Mouse (Mus musculus) lung, embryonic 14.5 days (tissue): ENCODE results near the gene Cyp17a1. TPM values are rescaled to one million over a fixed set of nuclear protein-coding genes. Genes with fewer than 3 reads are reported as not detected.

Experiments used
- ATAC-seq: fragments of 200-750 bp; cut with Nextera tagmentation; 2 replicates; pipeline ENCODE4 v1.8.0; 2017; ENCODE audit warnings: mild to moderate bottlenecking, moderate TSS enrichment, moderate library complexity; ENCODE audit not compliant: insufficient read depth
- DNase-seq: peaks from one replicate; pipeline ENCODE4 v3.0.0-alpha.2; 2015
- H3K27ac ChIP-seq: fragments of 300-500 bp; sonication (generic); 2 replicates; pipeline ENCODE4 v1.5.1; 2014; ENCODE audit warnings: low read depth, mild to moderate bottlenecking, moderate library complexity
- H3K27me3 ChIP-seq: fragments of 300-500 bp; sonication (generic); 2 replicates; pipeline ENCODE4 v1.6.1; 2014; ENCODE audit warnings: low read length, control low read depth; ENCODE audit not compliant: insufficient read depth
- H3K36me3 ChIP-seq: fragments of 300-500 bp; sonication (generic); 2 replicates; pipeline ENCODE4 v1.6.1; 2014; ENCODE audit warnings: control low read depth; ENCODE audit not compliant: insufficient read depth
- H3K4me1 ChIP-seq: fragments of 300-500 bp; sonication (generic); 2 replicates; pipeline ENCODE4 v1.6.1; 2014; ENCODE audit warnings: antibody characterized with exemption, control low read depth; ENCODE audit not compliant: insufficient read depth
- H3K4me2 ChIP-seq: fragments of 300-500 bp; sonication (generic); 2 replicates; pipeline ENCODE4 v1.6.1; 2014; ENCODE audit warnings: mild to moderate bottlenecking
- H3K4me3 ChIP-seq: fragments of 300-500 bp; sonication (generic); 2 replicates; pipeline ENCODE4 v1.5.1; 2014; ENCODE audit warnings: low read depth, low read length
- H3K9ac ChIP-seq: fragments of 300-500 bp; sonication (generic); 2 replicates; pipeline ENCODE4 v1.6.1; 2014
- H3K9me3 ChIP-seq: fragments of 300-500 bp; sonication (generic); 2 replicates; pipeline ENCODE4 v1.6.1; 2016; ENCODE audit warnings: low read depth, low read length, control low read depth
- CTCF ChIP-seq: IDR thresholded peaks from 2 replicates; pipeline ENCODE4 v1.5.1; 2016; ENCODE audit warnings: antibody characterized with exemption, low read depth
- WGBS: fragments of 180-500 bp; shearing (Covaris S2); extraction: QIAGEN DNeasy Blood & Tissue Kit; methylation state at CpG from one replicate; pipeline ENCODE4 v1.1.7; 2014; 5-methylcytosine and 5-hydroxymethylcytosine counted together
- polyA plus RNA-seq: library from polyadenylated mRNA; unstranded; fragments of >200 nt; fragmentation: Nextera tagmentation; extraction: Ambion mirVana; gene quantifications from 2 replicates; pipeline ENCODE4 v1.2.1, GENCODE M21; 2014

Cyp17a1 gene
- polyA plus RNA-seq, 1 experiment from 2014 or later: not detected

GRCm38 (mm10) chr19:46641420-46642085 lies 31.4 kb downstream of the Cyp17a1 start:
- ATAC-seq: peak; percentile 64
- Histone ChIP-seq H3K4me2 (peak overlapping the region; percentile 46), H3K27ac (peak overlapping the region; percentile 90), H3K27me3 (no peaks in the 10 kb centered on the region), H3K36me3 (peaks cover 40% of the 10 kb centered on the region), H3K4me3 (no peak overlapping the region), H3K9ac (peak overlapping the region; percentile 29; the same call in 1 of the 2 replicates), H3K9me3 (no peaks in the 10 kb centered on the region), H3K4me1 (peaks cover 44% of the 10 kb centered on the region)
- WGBS: 19% methylated on average over 19 of the region's 19 CpGs
- no peak for TF ChIP-seq CTCF
- peak; percentile 83 for DNase-seq

GRCm38 (mm10) chr19:46640780-46641179 lies 32.2 kb downstream of the Cyp17a1 start:
- Histone ChIP-seq H3K4me1 (peaks cover 44% of the 10 kb centered on the region), H3K27ac (peak overlapping the region; percentile 90), H3K9ac (no peak overlapping the region), H3K4me2 (no peak overlapping the region), H3K36me3 (peaks cover 33% of the 10 kb centered on the region), H3K4me3 (no peak overlapping the region), H3K9me3 (no peaks in the 10 kb centered on the region), H3K27me3 (no peaks in the 10 kb centered on the region)
- DNase-seq (no peak), ATAC-seq (no peak)
- WGBS: 73% methylated on average over 8 of the region's 8 CpGs
- TF ChIP-seq CTCF: no peak

GRCm38 (mm10) chr19:46639496-46639895 lies 33.5 kb downstream of the Cyp17a1 start:
- WGBS: 73% methylated on average over 14 of the region's 14 CpGs
- H3K9ac ChIP-seq: no peak overlapping the region
- H3K4me1 ChIP-seq: peaks cover 35% of the 10 kb centered on the region
- ATAC-seq (no peak), DNase-seq (peak; percentile 42)
- no peaks in the 10 kb centered on the region for H3K27me3 ChIP-seq
- no peak for TF ChIP-seq CTCF
- H3K4me2 ChIP-seq: no peak overlapping the region
- no peaks in the 10 kb centered on the region for H3K9me3 ChIP-seq
- no peak overlapping the region for H3K4me3 ChIP-seq
- peak overlapping the region; percentile 56; the same call in 1 of the 2 replicates for H3K27ac ChIP-seq
- peaks cover 22% of the 10 kb centered on the region for H3K36me3 ChIP-seq

- H3K4me1 ChIP-seq: peaks cover 32% of the 10 kb centered on the region
- H3K27ac ChIP-seq: peak overlapping the region; percentile 42; the same call in 1 of the 2 replicates
- no peaks in the 10 kb centered on the region for H3K9me3 ChIP-seq
Observed at GRCm38 (mm10) chr19:46639053-46639452, 33.9 kb downstream of the Cyp17a1 start.

GRCm38 (mm10) chr19:46637598-46637997 lies 35.4 kb downstream of the Cyp17a1 start:
- no peak overlapping the region for H3K4me3 ChIP-seq
- H3K36me3 ChIP-seq: peaks cover 18% of the 10 kb centered on the region
- 61% methylated on average over 6 of the region's 6 CpGs for WGBS
- no peak for ATAC-seq
- H3K27ac ChIP-seq: no peak overlapping the region
- TF ChIP-seq CTCF: no peak
- DNase-seq: no peak
- H3K4me2 ChIP-seq: no peak overlapping the region
- no peaks in the 10 kb centered on the region for H3K9me3 ChIP-seq
- H3K4me1 ChIP-seq: peaks cover 21% of the 10 kb centered on the region
- H3K9ac ChIP-seq: no peak overlapping the region
- no peaks in the 10 kb centered on the region for H3K27me3 ChIP-seq

More at GRCm38 (mm10) chr19:46639053-46639452, 33.9 kb downstream of the Cyp17a1 start:
- Histone ChIP-seq H3K9ac (no peak overlapping the region), H3K27me3 (no peaks in the 10 kb centered on the region), H3K4me2 (no peak overlapping the region), H3K4me3 (no peak overlapping the region), H3K36me3 (peaks cover 18% of the 10 kb centered on the region)
- ATAC-seq: no peak
- no peak for DNase-seq
- TF ChIP-seq CTCF: no peak

- no peaks in the 10 kb centered on the region for H3K27me3 ChIP-seq
- H3K27ac ChIP-seq: peak overlapping the region; percentile 18; the same call in 1 of the 2 replicates
- H3K9ac ChIP-seq: no peak overlapping the region; the same call in 1 of the 2 replicates
- WGBS: 44% methylated on average over 9 of the region's 9 CpGs
- H3K4me3 ChIP-seq: no peak overlapping the region
- peaks cover 24% of the 10 kb centered on the region for H3K36me3 ChIP-seq
- peaks cover 3% of the 10 kb centered on the region for H3K4me1 ChIP-seq
- DNase-seq (peak; percentile 41), ATAC-seq (peak; percentile 36; the same call in 1 of the 2 replicates)
- H3K9me3 ChIP-seq: no peaks in the 10 kb centered on the region
- no peak for TF ChIP-seq CTCF
- H3K4me2 ChIP-seq: 0 out of 2 replicates have a peak overlapping the region, but pooled peaks have one; percentile 18
Observed at GRCm38 (mm10) chr19:46635766-46636165, 37.2 kb downstream of the Cyp17a1 start.

GRCm38 (mm10) chr19:46631637-46632036 lies 41.3 kb downstream of the Cyp17a1 start:
- TF ChIP-seq CTCF: no peak
- DNase-seq (no peak), ATAC-seq (no peak)
- Histone ChIP-seq H3K4me3 (no peak overlapping the region), H3K27ac (no peak overlapping the region), H3K4me2 (no peak overlapping the region), H3K9ac (no peak overlapping the region), H3K36me3 (peaks cover 8% of the 10 kb centered on the region; the same call in 1 of the 2 replicates), H3K4me1 (peaks cover 15% of the 10 kb centered on the region), H3K9me3 (no peaks in the 10 kb centered on the region), H3K27me3 (no peaks in the 10 kb centered on the region)
- WGBS: 66% methylated on average over 9 of the region's 9 CpGs
